Mouse (Mus musculus) cerebellum, adult 18-20 months (tissue): ENCODE data around the gene Rexo1.
"Not testable (repeated sequence)": the region's sequence is repeated elsewhere in the genome, so short reads cannot be mapped to it uniquely, and the experiment has no call there.

Experiments
- DNase-seq, 2 experiments: peaks; one replicate each; pipeline ENCODE4 v3.0.0; 2021

The Rexo1 gene

DNA sequence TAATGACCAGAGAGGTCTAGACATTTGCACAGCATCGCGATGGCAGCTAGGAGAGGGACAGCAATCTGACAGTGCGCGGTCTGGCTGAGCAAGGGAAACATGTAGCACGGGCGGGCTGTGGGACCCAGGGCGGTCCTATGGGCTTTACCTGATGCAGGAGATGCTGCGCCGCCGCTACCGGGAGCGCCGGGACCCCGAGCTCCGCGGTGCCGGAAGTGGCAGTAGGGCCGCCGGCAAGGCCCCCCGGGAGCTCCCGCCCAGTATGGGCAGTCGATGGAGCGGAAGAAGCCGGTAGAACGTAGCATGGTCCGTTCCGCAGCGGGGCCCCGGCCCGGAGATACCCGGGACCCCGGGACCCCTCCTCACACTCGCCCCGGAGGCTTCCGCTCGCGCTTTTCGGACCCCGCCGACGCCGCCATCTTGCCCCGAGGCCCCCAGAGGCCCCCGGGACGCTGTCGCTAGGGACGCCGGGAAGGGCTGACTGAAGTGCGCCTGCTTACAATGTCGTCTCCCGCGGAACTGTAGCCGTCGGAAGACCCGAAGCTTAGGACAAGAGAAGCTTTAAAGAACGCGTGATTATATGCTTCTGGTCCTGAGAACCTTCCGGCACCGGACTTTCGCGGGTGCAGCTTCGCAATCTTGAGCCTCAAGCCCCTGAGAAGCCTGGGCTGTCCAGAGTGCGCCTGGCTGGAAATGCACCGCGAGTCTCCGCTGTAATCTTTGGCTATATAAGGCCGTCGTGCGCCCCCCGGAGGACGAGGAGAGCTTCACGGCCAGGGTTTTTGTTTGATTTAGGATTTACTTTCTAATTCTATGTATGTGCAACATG, at the start of gene Rexo1:
Gene Rexo1 (minus strand): TSS at position 445 of the 829 bp plus-strand sequence.
- peak; percentile 94 for DNase-seq

DNA sequence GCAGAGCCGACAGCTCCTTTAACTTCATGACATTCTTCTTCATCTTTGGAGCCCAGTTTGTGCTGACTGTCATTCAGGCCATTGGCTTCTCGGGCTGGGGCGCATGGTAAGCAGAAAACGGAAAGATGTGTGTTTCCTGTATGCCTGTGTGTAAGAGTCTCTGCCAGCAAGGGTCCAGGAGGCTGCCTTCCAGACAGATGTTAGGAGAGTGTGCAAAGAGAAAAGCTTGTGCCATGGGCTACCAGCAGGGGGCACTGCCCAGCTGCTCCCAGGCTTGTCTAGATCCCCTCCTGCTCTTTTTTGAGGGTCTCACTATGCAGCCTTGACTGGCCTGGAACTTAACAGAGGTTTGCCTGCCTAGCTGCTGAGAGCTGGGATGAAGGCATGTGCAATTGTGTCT, 49.7 kb upstream of the Rexo1 start:
- DNase-seq: peak in 1 of 2 experiments; percentile 65

DNA sequence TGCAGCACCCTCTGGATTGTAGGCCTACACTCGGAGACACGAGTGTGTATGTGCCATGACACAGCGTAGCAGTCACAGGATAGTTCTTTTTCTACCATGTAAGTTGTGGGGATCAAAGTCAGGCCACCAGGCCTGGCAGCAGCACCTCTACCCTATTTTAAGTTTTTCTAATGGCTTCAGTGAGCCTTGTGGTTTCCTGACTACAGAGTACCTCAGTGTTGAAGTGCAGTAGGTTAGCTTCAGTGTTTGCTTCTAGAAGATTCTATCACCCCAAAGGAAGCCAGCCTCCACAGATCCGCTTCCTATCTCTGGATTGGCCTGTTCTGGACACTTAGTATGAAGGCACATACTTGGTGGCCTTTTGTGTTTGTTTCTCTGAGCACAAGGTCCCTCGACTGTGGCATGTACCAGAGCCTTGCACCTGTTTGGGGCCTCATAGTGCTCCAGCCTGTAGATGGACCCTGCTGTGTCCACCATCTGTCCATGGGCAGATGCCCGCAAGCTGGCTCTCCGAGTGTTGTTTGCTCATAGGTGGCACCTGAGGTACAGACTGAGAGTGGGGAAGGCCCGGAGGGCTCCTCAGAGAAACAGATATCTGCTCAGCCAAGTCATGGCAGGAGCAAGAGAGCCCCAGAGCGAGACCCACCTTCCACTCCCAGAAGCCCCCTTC, 48.9 kb upstream of the Rexo1 start:
- peak; percentile 90 for DNase-seq

DNA sequence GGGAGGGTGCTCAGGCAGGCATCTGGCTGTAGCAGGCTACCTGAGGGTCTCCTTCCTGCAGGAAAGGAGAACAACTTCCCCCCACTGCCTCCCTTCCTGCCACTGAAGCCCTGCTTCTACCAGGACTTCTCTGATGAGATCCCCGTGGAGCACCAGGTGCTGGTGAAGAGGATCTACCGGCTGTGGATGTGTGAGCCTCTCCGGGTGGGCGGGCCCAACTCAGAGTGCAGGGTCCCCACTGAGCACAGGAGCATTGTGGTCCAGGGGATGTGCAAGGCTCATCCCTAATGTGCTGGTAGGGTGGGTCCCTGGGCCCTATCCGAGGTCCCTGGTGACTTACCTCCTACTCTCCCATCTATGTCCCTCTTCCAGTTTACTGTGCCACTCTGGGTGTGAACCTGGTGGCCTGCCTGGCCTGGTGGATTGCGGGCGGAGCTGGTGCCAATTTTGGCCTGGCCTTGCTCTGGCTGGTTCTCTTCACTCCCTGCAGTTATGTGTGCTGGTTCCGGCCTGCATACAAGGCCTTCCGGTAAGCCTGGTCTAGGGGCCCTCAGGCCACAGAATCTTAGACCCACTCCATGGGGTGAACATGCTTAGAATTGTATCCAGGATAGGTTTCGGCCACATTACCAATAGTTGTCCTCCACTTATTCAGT, 48.0 kb upstream of the Rexo1 start:
- DNase-seq: no peak

DNA sequence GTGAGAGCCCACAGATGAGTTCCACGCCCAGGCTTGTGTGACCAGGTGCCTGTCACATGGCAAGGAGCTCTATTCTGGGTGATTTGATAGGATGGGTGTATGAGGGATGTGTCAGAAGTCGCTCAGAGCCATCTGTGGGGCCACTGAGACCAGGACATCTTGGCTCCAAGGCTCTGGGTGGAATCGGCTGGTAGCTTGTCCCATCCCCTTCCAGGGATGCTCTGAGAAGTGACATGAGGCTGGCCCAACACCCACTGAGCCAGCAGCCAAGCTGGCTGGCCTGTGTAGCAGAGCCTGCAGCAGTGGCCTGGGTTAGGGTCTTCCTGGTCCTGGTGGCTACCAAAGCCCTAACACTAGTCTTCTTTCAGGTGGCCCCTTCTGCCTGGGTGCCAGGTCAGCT, 47.1 kb upstream of the Rexo1 start:
- no peak for DNase-seq

DNA sequence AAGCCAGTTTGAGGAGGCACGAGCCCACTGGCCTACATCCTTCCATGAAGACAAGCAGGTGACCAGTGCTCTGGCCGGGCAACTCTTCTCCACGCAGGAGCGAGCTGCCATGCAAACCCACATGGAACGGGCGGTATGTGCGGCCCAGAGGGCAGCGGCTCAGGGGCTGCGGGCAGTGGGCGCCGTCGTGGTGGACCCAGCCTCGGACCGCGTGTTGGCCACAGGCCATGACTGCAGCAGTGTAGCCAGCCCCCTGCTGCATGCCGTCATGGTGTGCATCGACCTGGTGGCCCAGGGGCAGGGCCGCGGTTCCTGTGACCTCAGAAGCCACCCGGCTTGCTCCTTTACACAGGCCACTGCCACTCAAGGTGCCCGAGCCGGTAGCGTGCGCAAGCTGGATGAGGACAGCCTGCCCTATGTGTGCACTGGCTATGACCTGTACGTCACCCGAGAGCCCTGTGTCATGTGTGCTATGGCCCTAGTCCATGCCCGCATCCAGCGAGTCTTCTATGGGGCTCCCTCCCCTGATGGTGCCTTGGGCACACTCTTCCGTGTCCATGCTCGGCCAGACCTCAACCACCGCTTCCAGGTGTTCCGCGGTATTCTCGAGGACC, 45.5 kb upstream of the Rexo1 start:
- DNase-seq: no peak

DNA sequence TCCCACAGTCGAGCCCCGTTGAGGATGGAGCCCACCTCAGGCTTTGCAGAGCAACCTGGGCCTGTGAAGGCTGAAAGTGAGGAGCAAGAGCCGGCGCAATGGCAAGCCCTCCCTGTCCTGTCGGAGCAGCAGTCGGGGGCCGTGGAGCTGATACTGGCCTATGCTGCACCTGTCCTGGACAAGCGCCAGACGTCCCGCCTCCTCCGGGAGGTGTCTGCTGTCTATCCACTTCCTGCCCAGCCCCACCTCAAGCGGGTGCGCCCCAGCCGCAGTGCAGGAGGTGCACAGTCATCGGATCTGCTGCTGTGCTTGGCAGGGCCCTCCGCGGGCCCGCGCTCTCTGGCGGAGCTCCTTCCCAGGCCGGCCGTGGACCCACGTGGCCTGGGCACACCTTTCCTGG, 44.9 kb upstream of the Rexo1 start:
- DNase-seq: no peak

DNA sequence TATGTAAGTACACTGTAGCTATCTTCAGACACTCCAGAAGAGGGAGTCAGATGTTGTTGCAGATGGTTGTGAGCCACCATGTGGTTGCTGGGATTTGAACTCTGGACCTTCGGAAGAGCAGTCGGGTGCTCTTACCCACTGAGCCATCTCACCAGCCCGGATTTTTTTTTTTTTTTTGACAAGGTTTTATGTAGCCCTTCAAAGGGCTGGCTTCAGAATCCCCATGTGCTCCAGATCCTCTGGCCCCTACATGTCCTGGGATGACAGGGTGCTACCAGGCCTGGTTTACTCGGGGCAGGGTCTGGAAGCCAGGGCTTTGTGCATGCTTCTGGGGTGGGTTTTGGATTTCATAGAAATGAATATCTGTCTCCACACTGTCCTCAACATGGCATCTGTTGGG, 44.4 kb upstream of the Rexo1 start, which contains the start of gene Gm49322:
Gene Gm49322 (plus strand): TSS at position 301 of the 400 bp plus-strand sequence.
- DNase-seq: not testable (repeated sequence)

DNA sequence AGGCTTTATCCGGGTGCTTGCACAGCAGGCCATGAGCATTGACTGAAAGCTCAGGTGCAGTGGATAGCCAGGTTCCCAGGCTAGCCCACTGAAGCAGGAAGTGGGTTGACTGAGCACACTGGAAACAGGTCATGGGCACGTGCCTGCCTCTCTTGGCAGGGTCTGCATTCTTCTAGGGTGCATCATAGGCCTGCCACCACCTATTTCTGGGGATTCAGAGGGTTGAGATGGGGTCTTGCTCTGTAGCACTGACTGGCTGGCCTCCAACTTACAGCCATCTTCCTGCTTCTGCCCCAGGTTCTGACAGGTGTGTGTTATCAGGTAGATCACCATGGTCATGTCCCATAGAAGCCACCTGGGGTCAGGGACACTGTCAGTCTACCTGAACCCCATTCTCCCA, 43.6 kb upstream of the Rexo1 start:
- DNase-seq: no peak

DNA sequence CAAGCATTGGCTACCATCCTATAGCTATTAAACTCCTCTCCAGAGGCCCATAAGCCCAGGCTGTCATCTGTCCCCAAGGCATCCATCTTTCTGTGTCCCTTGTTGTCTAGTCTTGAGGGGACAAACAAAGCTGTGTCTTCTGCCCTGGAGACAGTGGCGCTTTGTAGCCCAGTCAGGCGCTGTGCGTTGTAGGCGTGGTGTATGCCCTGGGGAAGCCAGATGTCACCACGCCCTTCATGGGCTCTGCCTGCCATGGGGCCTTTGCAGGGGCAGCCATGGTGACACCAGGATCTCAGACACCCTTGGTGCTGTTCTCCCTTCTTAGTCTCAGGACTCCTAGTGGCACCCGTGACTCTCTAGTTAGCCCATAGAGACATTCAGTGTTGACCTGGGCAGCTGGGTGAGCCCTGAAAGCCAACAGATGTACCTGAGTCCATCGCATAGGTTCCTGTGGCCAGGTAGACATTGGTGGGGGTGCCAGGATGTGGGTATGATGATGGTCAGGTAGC, 42.7 kb upstream of the Rexo1 start:
- DNase-seq: no peak

DNA sequence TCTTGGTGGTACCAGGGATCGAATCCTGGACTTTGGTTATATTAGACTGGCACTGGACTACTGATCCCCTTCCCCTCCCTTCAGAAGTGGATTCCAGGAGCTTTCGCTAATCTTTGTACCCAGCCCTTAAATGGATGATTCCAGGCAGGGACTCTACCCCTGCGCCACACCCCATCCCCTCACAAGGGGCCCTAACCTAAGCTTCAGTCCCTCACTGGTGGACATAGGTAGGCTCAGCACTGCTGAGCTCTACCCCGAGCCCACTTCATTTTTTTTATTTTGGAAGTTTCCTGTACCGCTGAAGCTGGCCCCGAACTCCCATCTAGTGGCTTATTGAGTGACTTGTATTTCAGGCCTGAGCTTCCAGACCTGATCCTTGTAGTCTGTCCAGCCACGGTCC, 42.0 kb upstream of the Rexo1 start:
- DNase-seq: no peak

DNA sequence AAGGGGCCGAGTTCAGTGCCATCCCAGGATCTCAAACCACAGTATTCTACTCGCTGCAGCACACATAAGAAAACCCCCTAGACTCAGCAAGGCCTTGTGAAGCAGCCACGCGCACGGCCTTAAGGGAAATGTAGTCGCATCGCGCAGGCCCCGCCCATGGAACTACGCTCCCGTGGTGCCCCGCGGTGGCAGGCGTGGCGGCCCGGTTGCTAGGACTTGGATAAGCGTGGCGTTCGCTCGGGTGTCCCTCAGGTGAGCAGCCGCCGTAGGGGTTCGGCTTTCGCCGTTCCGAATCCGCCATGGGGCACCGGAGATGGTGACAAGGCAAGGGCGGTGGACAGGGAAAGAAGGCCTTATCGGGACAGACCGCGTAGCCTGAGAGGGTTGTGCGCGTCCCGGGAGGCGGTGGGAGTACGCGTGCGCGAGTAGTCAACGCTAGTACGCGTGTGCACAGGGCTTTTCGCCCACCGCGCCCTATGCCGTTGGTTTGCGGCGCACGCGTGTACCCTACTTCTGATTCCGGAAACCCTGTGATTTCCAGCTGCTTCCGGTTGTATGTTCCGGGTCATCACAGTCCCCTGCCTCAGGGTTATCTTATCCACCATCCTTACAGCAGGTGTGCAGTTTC, 41.5 kb upstream of the Rexo1 start, which contains the start of the genes Scamp4 and Adat3:
Gene Scamp4 (plus strand): TSS at position 175 of the 628 bp plus-strand sequence.
Gene Adat3 (plus strand): TSS at position 183 of the 628 bp plus-strand sequence.
- DNase-seq: peak; percentile 94 to 96

DNA sequence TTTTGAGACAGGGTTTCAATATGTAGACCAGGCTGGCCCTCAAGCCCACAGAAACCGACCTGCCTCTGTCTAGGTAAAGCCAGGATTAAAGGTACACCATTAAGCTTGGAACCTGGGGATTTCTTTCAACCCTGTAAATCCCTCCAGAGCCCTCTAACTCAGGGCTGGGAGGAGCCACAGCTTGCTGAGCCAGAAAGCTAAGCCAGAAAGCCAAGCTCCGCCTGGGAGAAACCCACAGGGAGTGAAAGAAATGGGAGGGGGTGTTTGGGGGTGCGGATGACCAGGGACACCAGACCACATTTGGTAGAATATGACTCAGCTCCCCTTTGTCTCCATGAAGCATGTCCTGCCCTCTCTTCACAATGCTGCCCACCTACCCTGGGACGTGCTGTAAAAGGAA, 35.0 kb upstream of the Rexo1 start:
- DNase-seq: no peak

DNA sequence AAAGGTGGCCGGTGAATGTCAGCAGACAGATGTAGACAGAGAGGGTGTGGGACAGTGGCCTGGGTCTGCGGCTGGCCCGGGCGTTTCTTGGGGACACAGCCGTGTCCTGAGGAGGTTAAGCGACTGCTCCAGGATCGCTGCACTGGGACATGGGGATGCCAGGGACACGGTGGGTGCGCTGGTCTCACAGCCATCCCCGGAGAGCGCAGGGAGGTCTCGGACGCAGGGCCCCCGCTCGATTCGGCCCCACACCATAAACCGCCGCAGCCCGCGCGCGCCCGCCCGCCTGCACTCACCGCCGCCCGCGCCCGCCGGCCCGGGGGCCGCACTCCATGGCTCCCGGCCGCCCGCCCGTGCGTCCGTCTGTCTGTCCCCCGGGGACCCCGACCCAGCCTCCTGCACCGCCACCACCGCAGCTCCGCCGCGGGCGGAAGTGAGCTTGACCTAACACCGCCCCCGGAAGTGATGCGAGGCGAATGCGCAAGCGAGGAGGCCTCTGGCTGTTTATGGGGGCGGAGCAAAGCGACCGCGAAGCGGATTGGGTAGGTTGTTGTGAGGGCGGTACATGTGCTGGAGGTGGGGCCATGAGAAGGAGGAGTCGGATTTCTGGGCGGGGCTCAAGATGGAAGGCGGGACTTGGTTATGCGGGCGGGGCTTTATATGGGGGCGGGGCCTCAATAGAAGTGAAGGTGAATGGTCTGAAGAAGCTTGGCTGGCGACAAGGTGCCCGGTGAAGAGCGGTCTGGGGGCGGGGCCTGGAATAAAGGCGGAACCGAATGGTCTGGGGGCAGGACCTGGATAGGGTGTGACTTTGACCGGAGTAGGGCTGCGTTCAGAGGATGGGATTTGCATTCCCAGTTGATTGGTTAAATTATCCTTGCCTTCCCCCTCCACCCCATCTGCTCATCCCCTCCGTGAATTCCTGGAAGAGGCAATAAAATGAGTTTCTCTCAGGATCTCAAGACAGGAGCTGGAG, 28.8 kb upstream of the Rexo1 start, which contains the start of gene Abhd17a:
Gene Abhd17a (minus strand): TSS at position 463 of the 976 bp plus-strand sequence.
- DNase-seq: peak; percentile 90 to 97

DNA sequence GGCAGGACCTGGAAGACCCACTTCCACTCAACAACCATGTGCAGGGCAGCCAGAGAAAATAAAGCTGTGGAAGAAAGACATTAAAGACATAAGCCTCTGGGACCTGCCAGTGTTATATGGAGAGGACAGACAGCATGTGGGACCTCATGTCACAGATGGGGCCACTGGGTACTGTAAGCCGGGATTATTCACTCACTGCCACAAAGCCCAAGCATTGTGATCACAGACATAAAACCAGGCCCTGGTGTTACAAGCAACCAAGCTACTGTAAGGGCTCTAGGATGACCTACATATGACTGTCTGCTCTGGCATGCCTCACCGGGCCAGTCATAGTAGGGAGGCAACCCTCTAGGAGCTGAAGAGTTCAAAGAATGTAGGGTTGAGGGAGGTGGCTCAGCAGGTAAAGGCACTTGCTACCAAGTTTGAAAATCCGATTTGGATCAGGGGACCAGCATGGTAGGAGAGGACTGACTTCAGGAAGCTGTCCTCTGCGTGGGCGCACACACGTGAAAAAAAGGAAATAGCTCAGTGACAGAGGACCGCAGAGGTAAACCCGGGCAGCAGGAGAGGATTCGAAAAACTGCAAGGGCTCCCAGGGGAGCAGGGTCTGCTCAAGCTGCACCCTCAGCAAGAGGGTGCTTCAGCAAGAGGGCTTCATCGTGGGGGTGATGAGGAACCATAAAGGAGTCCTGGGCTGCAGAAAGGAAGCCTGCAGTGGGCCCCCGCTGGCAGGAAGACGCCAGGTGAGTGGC, 27.9 kb upstream of the Rexo1 start:
- DNase-seq: no peak

DNA sequence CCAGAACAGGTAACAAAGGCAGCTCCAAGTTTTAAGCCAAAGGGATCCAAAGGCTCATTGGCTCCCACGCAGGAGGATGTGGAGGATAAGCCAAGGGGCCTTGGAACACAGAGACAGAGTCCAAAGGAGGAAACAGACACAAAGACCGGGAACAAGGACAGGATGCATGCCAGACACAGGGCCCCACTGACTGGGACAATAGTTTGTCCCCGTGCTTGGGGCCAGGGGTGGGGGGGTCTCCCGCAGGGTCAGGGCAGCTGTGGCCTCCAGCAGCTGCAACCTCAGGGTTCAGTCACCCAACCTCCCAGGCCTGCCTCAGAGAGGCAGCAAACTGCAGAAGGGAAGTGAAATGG, 25.9 kb upstream of the Rexo1 start:
- DNase-seq: no peak

DNA sequence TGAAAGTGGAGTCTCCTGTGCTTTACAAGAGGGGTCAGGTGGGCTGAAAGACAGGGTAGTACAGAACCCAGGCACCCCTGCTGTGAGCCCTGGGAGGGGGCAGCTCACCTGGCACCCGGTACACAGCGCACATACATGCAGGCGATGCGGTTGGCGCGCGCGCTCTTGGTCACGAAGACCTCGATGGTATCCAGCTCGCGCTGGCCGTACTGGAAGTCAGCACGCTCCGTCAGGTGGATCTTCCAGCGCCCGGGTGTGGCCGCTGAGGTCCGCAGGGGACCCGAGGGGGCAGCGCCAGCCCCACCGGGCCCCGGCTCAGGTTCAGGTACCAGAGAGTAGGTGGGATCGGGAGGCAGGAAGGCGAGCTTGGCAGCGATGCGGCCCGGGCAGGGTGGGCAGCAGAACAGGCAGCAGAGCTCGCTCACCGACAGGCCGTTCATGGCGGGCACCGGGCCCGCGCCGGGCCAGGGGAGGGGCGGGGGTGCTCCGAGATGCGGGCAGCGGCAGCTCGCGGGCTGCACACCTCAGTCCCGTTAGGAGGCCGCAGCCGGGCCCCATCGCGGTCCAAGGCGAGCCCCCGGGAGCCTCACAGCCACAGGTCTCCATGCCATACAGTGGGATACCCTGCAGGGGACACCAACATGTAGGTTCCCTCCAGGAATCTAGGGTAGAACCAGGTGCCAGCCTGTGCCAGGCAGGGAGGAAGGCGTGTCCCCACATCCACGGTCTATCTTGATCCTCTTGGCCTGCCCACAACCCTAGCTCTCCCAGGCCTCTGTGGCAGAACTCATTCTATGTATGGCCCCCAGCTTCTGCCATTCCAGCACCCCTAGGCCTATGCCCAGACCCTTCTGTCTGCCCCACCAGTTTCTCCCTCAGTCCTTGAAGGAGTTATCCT, 25.3 kb upstream of the Rexo1 start:
- DNase-seq: peak in 1 of 2 experiments; percentile 38

DNA sequence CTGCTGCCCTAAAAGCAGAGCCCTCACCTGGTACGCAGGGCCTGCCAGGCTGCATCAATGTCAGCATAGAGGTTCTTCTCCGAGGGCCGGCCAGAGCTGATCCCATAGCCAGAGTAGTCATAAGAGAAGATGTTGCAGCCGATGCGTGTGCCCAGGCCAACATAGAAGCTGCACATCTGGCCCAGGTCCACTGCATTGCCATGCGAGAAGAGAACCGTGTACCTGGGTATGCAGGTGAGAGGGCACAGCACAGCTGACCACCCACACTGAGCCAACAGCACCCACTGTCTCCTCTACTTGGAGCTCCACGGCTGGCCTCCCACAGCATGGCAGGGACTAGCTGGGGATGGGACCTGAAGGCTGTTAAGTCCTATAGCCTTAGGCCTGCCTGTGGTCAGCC, 24.2 kb upstream of the Rexo1 start:
- no peak for DNase-seq
